Mouse (Mus musculus) thymus, adult 2 months (tissue): Measurements from ENCODE around the gene Gne.

Experiments used
- CTCF ChIP-seq: fragments of 200-500 bp; IDR thresholded peaks from 2 replicates; pipeline ENCODE4 v1.5.1; 2012; ENCODE audit warnings: mild to moderate bottlenecking, control low read depth, low read length, moderate library complexity, borderline replicate concordance; ENCODE audit not compliant: control insufficient read depth, poor library complexity, insufficient read depth; ENCODE audit errors: extremely low read depth
- POLR2A ChIP-seq: fragments of 200-500 bp; IDR thresholded peaks from 2 replicates; pipeline ENCODE4 v1.6.1; 2012; ENCODE audit warnings: mild to moderate bottlenecking, low read length, control low read depth, moderate library complexity; ENCODE audit not compliant: control insufficient read depth, poor library complexity, insufficient read depth; ENCODE audit errors: extremely low read depth

DNA sequence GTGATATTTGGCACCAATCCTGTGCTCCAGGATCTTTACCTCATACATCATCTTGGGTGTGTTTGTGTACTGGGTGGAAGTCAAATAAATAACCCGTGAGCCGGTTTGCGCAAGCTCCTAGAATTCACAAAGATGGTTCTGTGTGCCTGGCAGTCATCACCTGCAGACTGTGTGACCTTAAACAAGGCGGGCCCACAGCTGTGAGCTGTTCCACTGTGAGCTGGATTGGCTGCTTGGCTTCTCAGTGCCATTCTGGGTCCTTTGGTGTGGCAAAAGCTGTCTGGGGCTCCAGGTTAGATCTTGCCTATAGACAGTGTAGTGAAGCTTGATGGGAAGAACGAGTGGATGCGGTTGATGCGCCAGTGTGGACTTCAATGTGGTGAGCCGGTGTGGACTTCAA is 19.6 kb upstream of the Gne start:
- no peak for TF ChIP-seq CTCF
- TF ChIP-seq POLR2A: no peak
